Mouse (Mus musculus): ENCODE measurements around the gene Cd2.

DNA sequence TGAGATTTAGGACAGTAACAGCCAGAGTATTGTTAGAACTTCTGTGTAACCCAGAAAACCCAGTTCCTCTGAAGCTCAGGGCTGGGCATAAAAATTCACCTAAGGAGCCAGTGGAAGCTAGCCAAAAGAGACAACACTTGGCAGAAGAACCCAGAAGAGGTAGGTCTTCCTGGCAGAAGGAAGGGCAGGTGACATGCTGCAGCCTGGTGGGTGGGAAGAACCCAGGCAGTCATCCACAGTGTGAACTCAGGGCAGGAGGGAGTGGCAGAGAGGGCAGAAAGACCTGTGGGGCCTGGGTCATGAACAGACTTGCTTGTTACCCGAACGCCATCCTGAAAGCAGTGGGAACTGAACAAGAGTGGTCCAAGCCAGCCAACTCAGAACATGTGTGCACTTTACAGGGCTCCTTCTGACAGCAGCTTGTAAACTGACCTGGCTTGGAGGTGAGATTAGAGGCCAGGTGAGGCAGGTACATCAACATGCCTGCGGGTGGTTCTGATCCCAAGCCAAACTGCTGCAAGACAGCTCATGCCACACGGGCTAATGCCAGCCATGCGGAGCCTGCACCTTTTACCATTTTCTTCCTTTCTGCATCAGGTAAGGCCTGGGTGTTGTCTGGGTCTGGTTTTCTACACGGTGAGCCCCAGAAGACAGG, 30.9 kb upstream of the Cd2 start:
- no peak for TF ChIP-seq CTCF (conservative IDR thresholded peaks at IDR 0.05; ENCODE audit: insufficient read depth, insufficient read length, low read depth, low read length)
- TF ChIP-seq POLR2A (IDR thresholded peaks at IDR 0.05; ENCODE audit: low read depth, low read length): no peak
